Mouse (Mus musculus): ENCODE data around the gene Sept9.
"Not testable (repeated sequence)": the region's sequence is repeated elsewhere in the genome, so short reads cannot be mapped to it uniquely, and the experiment has no call there.

Sept9 gene

GRCm38 (mm10) chr11:117312936-117313335 lies 113.5 kb downstream of the Sept9 start:
- no peak for DNase-seq (ENCODE audit: low spot score in 2 of 2)

GRCm38 (mm10) chr11:117313446-117313845 lies 114.0 kb downstream of the Sept9 start:
- no peak for DNase-seq (ENCODE audit: low spot score in 2 of 2)

GRCm38 (mm10) chr11:117314026-117314425 lies 114.6 kb downstream of the Sept9 start:
- DNase-seq (ENCODE audit: low spot score in 2 of 2) = no peak

GRCm38 (mm10) chr11:117314520-117314919 lies 115.1 kb downstream of the Sept9 start:
- DNase-seq (ENCODE audit: low spot score in 2 of 2) = no peak

GRCm38 (mm10) chr11:117315309-117315708 lies 115.8 kb downstream of the Sept9 start:
- DNase-seq (ENCODE audit: low spot score in 2 of 2) = no peak

- DNase-seq (ENCODE audit: low spot score in 2 of 2) = no peak
Measured at GRCm38 (mm10) chr11:117316441-117317331, 117.2 kb downstream of the Sept9 start.

- no peak for DNase-seq (ENCODE audit: low spot score in 2 of 2)
Measured at GRCm38 (mm10) chr11:117317429-117318101, 118.1 kb downstream of the Sept9 start.

GRCm38 (mm10) chr11:117318202-117318601 lies 118.7 kb downstream of the Sept9 start:
- DNase-seq (ENCODE audit: low spot score in 2 of 2) = no peak

GRCm38 (mm10) chr11:117318731-117319542 lies 119.5 kb downstream of the Sept9 start:
- no peak for DNase-seq (ENCODE audit: low spot score in 2 of 2)

GRCm38 (mm10) chr11:117319543-117320335 lies 120.3 kb downstream of the Sept9 start:
- peak; percentile 37 to 46 for DNase-seq (ENCODE audit: low spot score in 2 of 2)

- DNase-seq (ENCODE audit: low spot score in 2 of 2) = no peak
Measured at GRCm38 (mm10) chr11:117320482-117320881, 121.0 kb downstream of the Sept9 start.

GRCm38 (mm10) chr11:117321311-117321971 lies 122.0 kb downstream of the Sept9 start:
- no peak for DNase-seq (ENCODE audit: low spot score in 2 of 2)

GRCm38 (mm10) chr11:117322311-117322710 lies 122.8 kb downstream of the Sept9 start:
- DNase-seq (ENCODE audit: low spot score in 2 of 2) = no peak

GRCm38 (mm10) chr11:117322730-117323579 lies 123.5 kb downstream of the Sept9 start:
- DNase-seq (ENCODE audit: low spot score in 2 of 2) = no peak

- DNase-seq (ENCODE audit: low spot score in 2 of 2) = no peak
Measured at GRCm38 (mm10) chr11:117323976-117324574, 124.6 kb downstream of the Sept9 start.

- DNase-seq (ENCODE audit: low spot score in 2 of 2) = not testable (repeated sequence)
Measured at GRCm38 (mm10) chr11:117324718-117325117, 125.3 kb downstream of the Sept9 start.

- no peak for DNase-seq (ENCODE audit: low spot score in 2 of 2)
Measured at GRCm38 (mm10) chr11:117325131-117325467, 125.6 kb downstream of the Sept9 start.

- DNase-seq (ENCODE audit: low spot score in 2 of 2) = peak; percentile 50 to 68
Measured at GRCm38 (mm10) chr11:117325468-117326139, 126.1 kb downstream of the Sept9 start.

All from spleen, postnatal 14 days (tissue).